Mouse (Mus musculus) c-Kit-positive CD71-negative TER-119-negative erythroid progenitor cells, embryonic 14.5 days (primary cell): ENCODE results near the gene Rbfox1.

Experiments
- DNase-seq: peaks from one replicate; pipeline ENCODE4 v3.0.0-alpha.2; 2013; ENCODE audit warnings: low read depth

The Rbfox1 gene

GRCm38 (mm10) chr16:7038639-7039260 lies 1153.6 kb downstream of the Rbfox1 start:
- no peak for DNase-seq

- DNase-seq, result no peak
Measured at GRCm38 (mm10) chr16:7039404-7040367, 1154.5 kb downstream of the Rbfox1 start.

GRCm38 (mm10) chr16:7040691-7041090 lies 1155.5 kb downstream of the Rbfox1 start:
- DNase-seq, result no peak

- DNase-seq, result no peak
Measured at GRCm38 (mm10) chr16:7047421-7047820, 1162.3 kb downstream of the Rbfox1 start.

GRCm38 (mm10) chr16:7049162-7049971 lies 1164.2 kb downstream of the Rbfox1 start:
- DNase-seq, result peak; percentile 16

GRCm38 (mm10) chr16:7050945-7051344 lies 1165.8 kb downstream of the Rbfox1 start:
- DNase-seq, result no peak

GRCm38 (mm10) chr16:7051991-7052390 lies 1166.8 kb downstream of the Rbfox1 start:
- DNase-seq, result no peak

GRCm38 (mm10) chr16:7052408-7052807 lies 1167.3 kb downstream of the Rbfox1 start:
- no peak for DNase-seq

GRCm38 (mm10) chr16:7057789-7058188 lies 1172.6 kb downstream of the Rbfox1 start:
- no peak for DNase-seq

- DNase-seq, result no peak
Measured at GRCm38 (mm10) chr16:7058556-7058955, 1173.4 kb downstream of the Rbfox1 start.

GRCm38 (mm10) chr16:7059596-7059995 lies 1174.4 kb downstream of the Rbfox1 start:
- DNase-seq, result no peak

GRCm38 (mm10) chr16:7060864-7061263 lies 1175.7 kb downstream of the Rbfox1 start:
- DNase-seq, result no peak

GRCm38 (mm10) chr16:7062512-7062911 lies 1177.4 kb downstream of the Rbfox1 start:
- DNase-seq, result no peak

GRCm38 (mm10) chr16:7067109-7067508 lies 1182.0 kb downstream of the Rbfox1 start:
- no peak for DNase-seq

- no peak for DNase-seq
Measured at GRCm38 (mm10) chr16:7069599-7069998, 1184.4 kb downstream of the Rbfox1 start.

- DNase-seq, result no peak
Measured at GRCm38 (mm10) chr16:7074786-7075185, 1189.6 kb downstream of the Rbfox1 start.

GRCm38 (mm10) chr16:7075749-7076148 lies 1190.6 kb downstream of the Rbfox1 start:
- DNase-seq, result no peak

GRCm38 (mm10) chr16:7076305-7076704 lies 1191.2 kb downstream of the Rbfox1 start:
- no peak for DNase-seq

GRCm38 (mm10) chr16:7076707-7077106 lies 1191.6 kb downstream of the Rbfox1 start:
- no peak for DNase-seq

- no peak for DNase-seq
Measured at GRCm38 (mm10) chr16:7081074-7081568, 1196.0 kb downstream of the Rbfox1 start.

- DNase-seq, result no peak
Measured at GRCm38 (mm10) chr16:7081684-7082255, 1196.6 kb downstream of the Rbfox1 start.

- DNase-seq, result no peak
Measured at GRCm38 (mm10) chr16:7083937-7084336, 1198.8 kb downstream of the Rbfox1 start.
